Mouse (Mus musculus) kidney, embryonic 14.5 days (tissue): Measurements from ENCODE around the gene Rdh13. TPM values are rescaled to one million over a fixed set of nuclear protein-coding genes. Genes with fewer than 3 reads are reported as not detected.

Source experiments
- ATAC-seq: fragments of 200-750 bp; cut with Nextera tagmentation; 2 replicates; pipeline ENCODE4 v1.8.0; 2017; ENCODE audit warnings: moderate number of reproducible peaks, mild to moderate bottlenecking, moderate TSS enrichment, moderate library complexity; ENCODE audit not compliant: low FRiP score, low TSS enrichment
- H3K27ac ChIP-seq: fragments of 300-500 bp; sonication (generic); 2 replicates; pipeline ENCODE4 v1.5.1; 2014; ENCODE audit warnings: low read depth, mild to moderate bottlenecking, low read length, moderate library complexity, mixed read lengths
- H3K27me3 ChIP-seq: fragments of 300-500 bp; sonication (generic); 2 replicates; pipeline ENCODE4 v1.6.1; 2014; ENCODE audit warnings: mild to moderate bottlenecking, low read length; ENCODE audit not compliant: control insufficient read depth, insufficient read depth
- H3K36me3 ChIP-seq: fragments of 300-500 bp; sonication (generic); 2 replicates; pipeline ENCODE4 v1.6.1; 2014; ENCODE audit warnings: low read length, mixed read lengths; ENCODE audit not compliant: control insufficient read depth, insufficient read depth
- H3K4me1 ChIP-seq: fragments of 300-500 bp; sonication (generic); 2 replicates; pipeline ENCODE4 v1.6.1; 2014; ENCODE audit warnings: low read length, mixed read lengths; ENCODE audit not compliant: control insufficient read depth, insufficient read depth
- H3K4me2 ChIP-seq: fragments of 300-500 bp; sonication (generic); replicated peaks from 2 replicates; pipeline ENCODE4 v1.6.1; 2014; ENCODE audit warnings: low read depth, mild to moderate bottlenecking, low read length
- H3K4me3 ChIP-seq: fragments of 300-500 bp; sonication (generic); 2 replicates; pipeline ENCODE4 v1.5.1; 2014; ENCODE audit warnings: mild to moderate bottlenecking, low read length
- H3K9ac ChIP-seq: fragments of 300-500 bp; sonication (generic); 2 replicates; pipeline ENCODE4 v1.6.1; 2014; ENCODE audit warnings: low read depth, mild to moderate bottlenecking, low read length, moderate library complexity
- H3K9me3 ChIP-seq: fragments of 300-500 bp; sonication (generic); 2 replicates; pipeline ENCODE4 v1.6.1; 2016; ENCODE audit warnings: low read length; ENCODE audit not compliant: control insufficient read depth
- WGBS: fragments of 180-500 bp; shearing (Covaris S2); extraction: QIAGEN DNeasy Blood & Tissue Kit; methylation state at CpG from one replicate; pipeline ENCODE4 v1.1.7; 2014; 5-methylcytosine and 5-hydroxymethylcytosine counted together
- polyA plus RNA-seq: library from polyadenylated mRNA; unstranded; fragments of >200 nt; fragmentation: Nextera tagmentation; extraction: Ambion mirVana; gene quantifications from 2 replicates; pipeline ENCODE4 v1.2.1, GENCODE M21; 2014

Rdh13 gene
- polyA plus RNA-seq, 1 experiment from 2014 or later: 32.9 TPM

DNA sequence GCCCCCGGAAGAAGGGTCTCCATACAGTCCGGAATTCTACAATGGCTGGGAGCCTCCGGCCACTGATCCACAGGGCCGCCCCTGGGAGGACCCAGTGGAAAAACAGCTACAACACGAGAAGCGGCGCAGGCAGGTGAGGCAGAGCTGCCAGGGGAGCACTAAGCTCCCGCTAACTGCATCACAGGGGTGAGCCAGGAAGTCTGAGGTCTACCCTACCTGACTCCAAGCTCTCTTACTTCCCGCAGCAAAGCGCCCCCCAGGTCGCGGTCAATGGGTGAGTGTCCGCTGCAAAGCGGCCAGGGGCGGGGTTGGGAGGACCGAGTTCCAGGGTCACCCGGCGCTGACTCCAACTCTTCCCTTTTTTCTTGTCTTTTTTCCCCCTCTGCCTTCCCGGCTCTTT is 28.5 kb upstream of the Rdh13 start:
- Histone ChIP-seq H3K27ac (no peak overlapping the region), H3K9ac (no peak overlapping the region), H3K4me3 (no peak overlapping the region), H3K27me3 (peaks cover 23% of the 10 kb centered on the region), H3K9me3 (no peaks in the 10 kb centered on the region), H3K4me2 (no peak overlapping the region), H3K36me3 (no peaks in the 10 kb centered on the region), H3K4me1 (peaks cover 9% of the 10 kb centered on the region)
- WGBS: 8% methylated on average over 18 of the region's 19 CpGs
- ATAC-seq: no peak

DNA sequence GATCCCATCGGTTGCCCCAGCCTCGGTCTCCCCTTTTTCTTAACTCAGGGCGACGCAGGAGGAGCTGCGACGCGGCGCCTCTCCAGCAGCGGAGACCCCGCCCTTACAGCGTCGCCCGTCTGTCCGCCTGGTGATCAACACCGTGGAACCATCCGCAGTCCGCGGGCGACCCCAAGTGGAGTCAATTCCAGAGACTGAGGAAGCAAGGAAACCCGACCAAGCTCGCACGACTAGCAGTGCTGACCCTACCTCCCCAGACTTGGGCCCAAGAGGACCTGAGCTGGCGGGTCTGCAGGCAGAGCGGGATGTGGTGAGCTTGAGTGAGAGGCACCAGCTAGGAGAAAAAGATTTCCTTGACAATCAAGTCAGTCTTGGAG is 25.7 kb upstream of the Rdh13 start:
- H3K27me3 ChIP-seq: peaks cover 21% of the 10 kb centered on the region

GRCm38 (mm10) chr7:4470275-4471178 is 25.1 kb upstream of the Rdh13 start:
- Histone ChIP-seq H3K27ac (no peak overlapping the region), H3K9ac (peak overlapping the region; percentile 35; the same call in 1 of the 2 replicates), H3K9me3 (no peaks in the 10 kb centered on the region), H3K4me2 (peak overlapping the region; percentile 73), H3K4me1 (0 out of 2 replicates have a peak, but pooled peaks cover 4% of the 10 kb centered on the region), H3K27me3 (peaks cover 21% of the 10 kb centered on the region), H3K36me3 (no peaks in the 10 kb centered on the region), H3K4me3 (peak overlapping the region; percentile 39)
- peak; percentile 67 for ATAC-seq
- WGBS: 3% methylated on average over 35 of the region's 35 CpGs

More for the DNA sequence above, 25.7 kb upstream of the Rdh13 start:
- peak overlapping the region; percentile 35; the same call in 1 of the 2 replicates for H3K9ac ChIP-seq
- peak; percentile 86 for ATAC-seq
- H3K4me1 ChIP-seq: 0 out of 2 replicates have a peak, but pooled peaks cover 4% of the 10 kb centered on the region
- no peaks in the 10 kb centered on the region for H3K36me3 ChIP-seq
- peak overlapping the region; percentile 39 for H3K4me3 ChIP-seq
- 1% methylated on average over 22 of the region's 24 CpGs for WGBS
- H3K4me2 ChIP-seq: peak overlapping the region; percentile 73
- H3K27ac ChIP-seq: no peak overlapping the region
- no peaks in the 10 kb centered on the region for H3K9me3 ChIP-seq

DNA sequence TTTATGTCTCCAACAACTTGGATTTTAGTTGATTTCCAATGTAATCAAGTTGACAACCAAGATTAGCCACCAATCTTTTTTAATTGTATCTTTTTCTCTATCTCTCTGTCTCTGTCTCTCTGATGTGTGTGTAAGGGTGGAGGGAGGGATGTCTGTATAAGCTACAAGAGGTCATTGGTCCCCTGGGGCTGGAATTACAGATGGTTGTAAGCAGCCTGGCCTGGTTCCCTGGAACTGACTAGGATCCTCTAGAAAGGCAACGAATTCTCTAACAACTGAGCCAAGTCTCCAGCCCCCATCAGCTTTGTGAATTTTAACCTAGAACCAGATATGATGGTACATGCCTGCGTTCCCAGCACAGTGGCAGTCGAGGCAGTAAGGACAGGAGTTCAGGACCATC is 22.4 kb upstream of the Rdh13 start:
- H3K4me1 ChIP-seq: 0 out of 2 replicates have a peak, but pooled peaks cover 4% of the 10 kb centered on the region
- H3K27me3 ChIP-seq: peaks cover 8% of the 10 kb centered on the region
- H3K9ac ChIP-seq: no peak overlapping the region
- H3K36me3 ChIP-seq: no peaks in the 10 kb centered on the region
- no peak for ATAC-seq
- no peak overlapping the region for H3K27ac ChIP-seq
- H3K4me2 ChIP-seq: no peak overlapping the region
- WGBS: 69% methylated on average over 3 of the region's 3 CpGs
- no peaks in the 10 kb centered on the region for H3K9me3 ChIP-seq
- no peak overlapping the region for H3K4me3 ChIP-seq

- no peaks in the 10 kb centered on the region for H3K36me3 ChIP-seq
- H3K27ac ChIP-seq: no peak overlapping the region
Observed at GRCm38 (mm10) chr7:4464194-4464824, 18.9 kb upstream of the Rdh13 start.

DNA sequence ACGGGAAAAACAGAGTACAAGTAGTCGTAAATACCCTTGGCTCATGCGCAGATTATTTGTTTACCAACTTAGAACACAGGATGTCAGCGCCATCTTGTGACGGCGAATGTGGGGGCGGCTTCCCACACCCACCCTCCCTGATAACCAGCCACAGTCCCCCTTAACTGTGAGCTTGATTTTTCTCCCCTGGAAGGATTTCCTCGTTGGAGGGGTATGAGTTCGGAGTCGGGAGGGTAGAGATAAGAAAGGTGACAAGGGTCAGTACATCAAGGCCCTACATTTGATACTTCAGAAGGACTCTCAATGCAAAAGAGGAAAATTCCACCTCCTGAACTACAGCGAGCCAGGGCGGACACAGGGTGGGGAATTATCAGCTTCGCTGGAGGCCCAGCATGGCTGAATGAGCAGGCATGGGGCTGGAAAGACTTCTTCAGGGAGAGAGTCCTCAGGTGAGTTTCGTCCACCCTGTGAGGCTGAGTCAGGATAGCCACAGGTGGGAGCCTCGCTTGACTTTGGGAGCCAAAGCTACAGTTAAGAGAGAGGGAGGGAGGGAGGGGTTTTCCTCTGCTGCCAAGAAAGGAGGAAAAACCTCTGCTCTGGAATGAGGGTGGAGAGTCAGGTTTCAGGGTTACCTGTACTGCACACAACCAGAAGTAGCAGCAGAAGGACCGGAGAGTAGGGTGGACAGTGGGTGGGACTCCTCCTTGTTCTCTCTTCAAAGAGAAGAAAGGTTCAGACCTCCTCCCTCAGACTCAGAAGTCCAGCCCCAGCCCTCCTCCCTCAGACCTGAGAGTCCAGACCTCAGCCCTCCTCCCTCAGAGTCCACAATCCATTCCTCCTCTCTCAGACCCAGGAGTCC is 15.4 kb upstream of the Rdh13 start, which contains the start of gene Eps8l1:
Gene Eps8l1, plus strand, starts transcription at position 99 of the 859 bp plus-strand sequence.
- Histone ChIP-seq H3K4me3 (peak within 1 kb of the TSS; percentile 12), H3K9me3 (no peaks in the 10 kb centered on the region), H3K4me1 (no peaks in the 10 kb centered on the region), H3K9ac (no peak within 1 kb of the TSS; the same call in 1 of the 2 replicates), H3K36me3 (no peaks in the 10 kb centered on the region), H3K27me3 (no peaks in the 10 kb centered on the region), H3K4me2 (peak within 1 kb of the TSS; percentile 19), H3K27ac (peak within 1 kb of the TSS; percentile 25; the same call in 1 of the 2 replicates)
- 77% methylated on average over 13 of the region's 16 CpGs for WGBS
- peak; percentile 44 for ATAC-seq

More at GRCm38 (mm10) chr7:4464194-4464824, 18.9 kb upstream of the Rdh13 start:
- Histone ChIP-seq H3K27me3 (no peaks in the 10 kb centered on the region), H3K4me2 (no peak overlapping the region; the same call in 1 of the 2 replicates), H3K9ac (no peak overlapping the region), H3K9me3 (no peaks in the 10 kb centered on the region), H3K4me1 (no peaks in the 10 kb centered on the region), H3K4me3 (no peak overlapping the region)
- peak; percentile 85 for ATAC-seq
- 9% methylated on average over 11 of the region's 12 CpGs for WGBS

GRCm38 (mm10) chr7:4452644-4453043 is 7.2 kb upstream of the Rdh13 start:
- no peak for ATAC-seq
- Histone ChIP-seq H3K9me3 (no peaks in the 10 kb centered on the region), H3K27me3 (no peaks in the 10 kb centered on the region), H3K4me2 (no peak overlapping the region), H3K4me1 (no peaks in the 10 kb centered on the region), H3K27ac (no peak overlapping the region), H3K9ac (no peak overlapping the region), H3K36me3 (no peaks in the 10 kb centered on the region), H3K4me3 (no peak overlapping the region)
- 13% methylated on average over 4 of the region's 4 CpGs for WGBS

DNA sequence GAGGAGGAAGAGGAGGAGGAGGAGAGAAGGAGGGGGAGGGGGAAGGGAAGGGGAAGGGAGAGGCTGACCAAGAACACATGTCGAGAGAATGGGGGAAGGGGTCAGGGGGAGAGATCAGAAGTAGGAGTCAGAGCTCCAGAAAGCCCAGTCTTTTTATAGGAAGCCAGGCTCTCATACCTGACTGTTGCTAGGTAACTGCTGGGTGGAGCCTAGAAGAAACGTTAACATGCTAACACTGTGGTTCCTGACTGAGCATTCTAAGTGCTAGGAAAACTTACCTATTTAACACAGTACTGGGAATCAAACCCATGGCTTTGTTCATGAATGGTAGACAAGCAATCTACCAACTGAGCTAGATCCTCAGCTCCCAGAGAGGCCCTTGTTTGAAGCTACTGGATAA is 3.8 kb upstream of the Rdh13 start:
- H3K36me3 ChIP-seq: peaks cover under 1% of the 10 kb centered on the region; the same call in 1 of the 2 replicates
- WGBS: 15% methylated on average over 2 of the region's 2 CpGs
- no peak overlapping the region for H3K27ac ChIP-seq

More for the DNA sequence above, 3.8 kb upstream of the Rdh13 start:
- H3K4me2 ChIP-seq: no peak overlapping the region
- peaks cover 5% of the 10 kb centered on the region for H3K4me1 ChIP-seq
- no peaks in the 10 kb centered on the region for H3K9me3 ChIP-seq
- no peak overlapping the region for H3K4me3 ChIP-seq
- H3K9ac ChIP-seq: no peak overlapping the region
- no peaks in the 10 kb centered on the region for H3K27me3 ChIP-seq
- no peak for ATAC-seq
